Mouse (Mus musculus) liver, embryonic 15.5 days (tissue): Measurements from ENCODE around the gene Ubxn6. TPM values are rescaled to one million over a fixed set of nuclear protein-coding genes. Genes with fewer than 3 reads are reported as not detected.
"Not testable (repeated sequence)": the region's sequence is repeated elsewhere in the genome, so short reads cannot be mapped to it uniquely, and the experiment has no call there.

ENCODE experiments used
- ATAC-seq: fragments of 200-750 bp; cut with Nextera tagmentation; 2 replicates; pipeline ENCODE4 v1.8.0; 2017; ENCODE audit warnings: moderate number of reproducible peaks, mild to moderate bottlenecking, moderate library complexity; ENCODE audit not compliant: insufficient read depth
- H3K27ac ChIP-seq: fragments of 300-500 bp; sonication (generic); replicated peaks from 2 replicates; pipeline ENCODE4 v1.5.1; 2015; ENCODE audit warnings: mild to moderate bottlenecking, inconsistent platforms
- H3K27me3 ChIP-seq: fragments of 300-500 bp; sonication (generic); 2 replicates; pipeline ENCODE4 v1.6.1; 2015; ENCODE audit warnings: mild to moderate bottlenecking, inconsistent platforms
- H3K36me3 ChIP-seq: fragments of 300-500 bp; sonication (generic); replicated peaks from 2 replicates; pipeline ENCODE4 v1.6.1; 2015; ENCODE audit warnings: moderate library complexity, mild to moderate bottlenecking, inconsistent platforms
- H3K4me1 ChIP-seq: fragments of 300-500 bp; sonication (generic); replicated peaks from 2 replicates; pipeline ENCODE4 v1.6.1; 2015; ENCODE audit warnings: inconsistent platforms
- H3K4me2 ChIP-seq: fragments of 300-500 bp; sonication (generic); 2 replicates; pipeline ENCODE4 v1.6.1; 2015; ENCODE audit warnings: moderate library complexity, mild to moderate bottlenecking, inconsistent platforms
- H3K4me3 ChIP-seq: fragments of 300-500 bp; sonication (generic); replicated peaks from 2 replicates; pipeline ENCODE4 v1.5.1; 2015; ENCODE audit warnings: mild to moderate bottlenecking, inconsistent platforms
- H3K9ac ChIP-seq: fragments of 300-500 bp; sonication (generic); 2 replicates; pipeline ENCODE4 v1.6.1; 2015; ENCODE audit warnings: moderate library complexity, mild to moderate bottlenecking, inconsistent platforms
- H3K9me3 ChIP-seq: fragments of 300-500 bp; sonication (generic); replicated peaks from 2 replicates; pipeline ENCODE4 v1.6.1; 2016; ENCODE audit warnings: inconsistent platforms
- WGBS: fragments of 180-500 bp; shearing (Covaris S2); methylation state at CpG from one replicate; pipeline ENCODE4 v1.1.7; 2015; ENCODE audit warnings: mixed read lengths; ENCODE audit not compliant: insufficient replicate concordance; 5-methylcytosine and 5-hydroxymethylcytosine counted together
- polyA plus RNA-seq: library from polyadenylated mRNA; unstranded; fragments of >200 nt; fragmentation: Nextera tagmentation; extraction: Ambion mirVana; gene quantifications from 2 replicates; pipeline ENCODE4 v1.2.1, GENCODE M21; 2015

Ubxn6 gene
- polyA plus RNA-seq, 1 experiment from 2014 or later = 13.0 TPM

DNA sequence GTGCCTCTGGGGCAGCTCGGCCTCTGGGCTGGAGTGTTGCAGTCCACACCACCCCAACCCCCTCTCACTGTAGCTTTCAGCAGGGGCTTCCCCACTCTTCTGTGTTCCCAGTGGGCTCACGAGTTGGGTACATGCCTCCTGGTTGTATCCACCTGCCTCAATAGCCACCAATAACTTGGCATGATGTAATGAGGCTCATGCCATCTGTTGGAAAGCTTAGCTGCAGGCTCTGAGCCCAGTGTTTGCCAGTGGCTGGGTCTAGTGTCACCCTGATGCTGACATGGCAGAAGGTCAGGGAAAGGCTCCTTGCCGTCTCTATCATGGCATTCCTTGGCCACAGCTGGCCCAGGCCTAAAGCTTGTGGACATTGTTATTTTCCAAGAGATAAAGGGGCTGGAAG, 26.0 kb upstream of the Ubxn6 start:
- 87% methylated on average over 3 of the region's 3 CpGs for WGBS
- H3K9me3 ChIP-seq = no peaks in the 10 kb centered on the region
- no peak overlapping the region for H3K4me3 ChIP-seq
- H3K27ac ChIP-seq = no peak overlapping the region
- no peak overlapping the region for H3K4me2 ChIP-seq
- H3K4me1 ChIP-seq = no peaks in the 10 kb centered on the region
- no peaks in the 10 kb centered on the region for H3K27me3 ChIP-seq
- peaks cover 70% of the 10 kb centered on the region for H3K36me3 ChIP-seq
- ATAC-seq = no peak
- H3K9ac ChIP-seq = no peak overlapping the region

DNA sequence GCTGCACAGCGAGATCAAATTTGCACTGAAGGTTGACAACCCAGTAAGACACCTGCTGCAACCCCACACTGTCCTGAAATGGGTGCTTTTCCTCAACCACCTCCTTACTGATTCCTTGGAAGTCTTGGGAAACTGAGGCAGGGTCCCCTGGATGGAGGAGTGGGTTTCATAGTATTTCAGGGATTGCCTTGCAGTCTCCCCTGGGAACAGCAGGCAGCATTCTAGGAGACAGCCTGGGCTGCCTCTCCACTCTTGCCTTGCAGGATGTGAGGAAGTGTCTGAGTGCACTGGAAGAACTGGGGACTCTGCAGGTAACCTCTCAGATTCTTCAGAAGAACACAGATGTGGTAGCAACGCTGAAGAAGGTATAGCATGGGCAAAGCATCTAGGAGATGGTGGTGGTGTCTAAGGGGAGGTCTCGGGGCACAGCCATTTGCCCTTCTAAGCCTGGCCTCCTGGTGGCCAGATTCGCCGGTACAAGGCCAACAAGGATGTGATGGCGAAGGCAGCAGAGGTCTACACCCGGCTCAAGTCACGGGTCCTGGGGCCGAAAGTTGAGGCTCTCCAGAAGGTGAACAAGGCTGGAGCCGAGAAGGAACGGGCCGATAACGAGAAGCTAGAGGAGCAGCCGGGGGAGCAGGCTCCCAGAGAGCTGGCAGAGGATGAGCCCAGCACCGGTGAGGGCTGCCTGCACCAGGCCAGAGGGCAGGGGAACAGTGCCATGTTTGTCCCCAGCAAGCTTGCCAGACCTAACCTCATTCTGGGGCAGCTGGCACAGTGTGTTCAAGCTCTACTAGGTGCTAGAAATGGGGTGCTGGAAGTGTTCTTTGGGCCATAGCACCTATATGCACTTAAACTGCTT, 24.1 kb upstream of the Ubxn6 start:
- no peak for ATAC-seq
- Histone ChIP-seq H3K27ac (no peak overlapping the region), H3K4me3 (no peak overlapping the region), H3K4me2 (no peak overlapping the region), H3K27me3 (no peaks in the 10 kb centered on the region), H3K4me1 (no peaks in the 10 kb centered on the region), H3K9ac (no peak overlapping the region), H3K36me3 (peaks cover 83% of the 10 kb centered on the region), H3K9me3 (no peaks in the 10 kb centered on the region)
- WGBS = 89% methylated on average over 15 of the region's 15 CpGs

DNA sequence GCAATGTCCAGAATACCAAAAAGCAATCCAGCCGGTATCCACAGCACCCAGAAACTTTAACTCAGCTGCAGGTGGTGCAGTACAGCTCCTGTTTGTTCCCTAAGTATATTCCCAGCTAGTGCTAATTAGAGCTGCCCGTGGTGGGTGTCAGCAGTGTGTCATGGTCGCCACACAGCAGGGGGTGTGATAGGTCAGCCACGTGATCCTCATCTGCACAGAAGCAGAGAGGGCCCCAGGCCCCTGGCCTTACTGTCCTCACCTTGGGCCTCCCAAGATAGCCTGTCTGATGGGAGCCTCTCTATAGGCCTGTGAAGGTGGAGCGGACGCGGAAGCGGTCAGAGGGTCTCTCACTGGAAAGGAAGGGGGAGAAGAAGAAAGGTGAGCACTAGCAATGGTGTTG, 23.4 kb upstream of the Ubxn6 start:
- H3K27ac ChIP-seq = no peak overlapping the region
- H3K4me2 ChIP-seq = no peak overlapping the region
- ATAC-seq = no peak
- H3K4me3 ChIP-seq = no peak overlapping the region
- H3K4me1 ChIP-seq = no peaks in the 10 kb centered on the region
- no peaks in the 10 kb centered on the region for H3K27me3 ChIP-seq
- H3K36me3 ChIP-seq = peaks cover 90% of the 10 kb centered on the region
- no peaks in the 10 kb centered on the region for H3K9me3 ChIP-seq
- H3K9ac ChIP-seq = no peak overlapping the region
- 79% methylated on average over 8 of the region's 8 CpGs for WGBS

DNA sequence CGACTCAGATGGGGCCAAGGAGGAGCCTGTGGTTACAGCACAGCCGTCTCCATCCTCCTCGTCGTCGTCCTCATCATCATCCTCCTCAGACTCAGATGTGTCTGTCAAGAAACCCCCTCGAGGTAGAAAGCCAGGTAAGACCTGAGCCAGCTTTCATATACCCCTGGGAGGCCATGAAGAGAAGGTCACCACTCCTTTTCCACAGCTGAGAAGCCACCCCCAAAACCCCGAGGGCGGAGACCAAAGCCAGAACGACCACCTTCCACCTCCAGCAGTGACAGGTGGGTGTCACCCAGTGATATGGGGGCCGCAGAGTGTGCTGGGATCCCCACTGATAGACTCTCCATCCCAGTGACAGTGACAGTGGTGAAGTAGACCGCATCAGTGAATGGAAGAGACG, 22.1 kb upstream of the Ubxn6 start:
- ATAC-seq = no peak
- no peak overlapping the region for H3K4me2 ChIP-seq
- no peak overlapping the region for H3K4me3 ChIP-seq
- H3K36me3 ChIP-seq = peaks cover 88% of the 10 kb centered on the region
- H3K27me3 ChIP-seq = no peaks in the 10 kb centered on the region
- H3K27ac ChIP-seq = no peak overlapping the region
- no peaks in the 10 kb centered on the region for H3K4me1 ChIP-seq
- H3K9ac ChIP-seq = no peak overlapping the region
- H3K9me3 ChIP-seq = no peaks in the 10 kb centered on the region
- 79% methylated on average over 12 of the region's 12 CpGs for WGBS

DNA sequence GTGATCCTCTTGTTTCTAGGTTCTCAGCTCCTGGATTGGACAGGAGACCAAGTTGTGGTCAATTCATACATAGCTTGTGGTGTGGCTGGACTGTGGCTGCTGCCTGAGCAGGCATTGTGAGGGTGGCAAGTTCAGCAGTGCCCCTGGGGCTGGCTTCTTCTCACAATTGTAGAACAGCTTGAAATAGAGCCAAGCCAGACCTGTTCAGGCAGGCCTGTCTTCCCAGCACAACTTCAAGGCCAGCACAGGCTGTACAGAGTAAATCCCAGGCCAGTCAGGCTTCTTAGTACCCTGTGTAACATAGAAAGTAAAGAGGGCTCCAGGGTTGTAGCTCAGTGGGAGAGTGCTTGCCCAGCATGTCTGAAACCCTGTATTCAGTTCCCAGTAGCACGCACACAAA, 18.0 kb upstream of the Ubxn6 start:
- Histone ChIP-seq H3K4me3 (no peak overlapping the region), H3K4me2 (no peak overlapping the region), H3K4me1 (no peaks in the 10 kb centered on the region), H3K27me3 (no peaks in the 10 kb centered on the region), H3K36me3 (peaks cover 60% of the 10 kb centered on the region), H3K27ac (no peak overlapping the region), H3K9me3 (no peaks in the 10 kb centered on the region), H3K9ac (no peak overlapping the region)
- WGBS = 68% methylated on average over 1 of the region's 1 CpGs
- no peak for ATAC-seq

DNA sequence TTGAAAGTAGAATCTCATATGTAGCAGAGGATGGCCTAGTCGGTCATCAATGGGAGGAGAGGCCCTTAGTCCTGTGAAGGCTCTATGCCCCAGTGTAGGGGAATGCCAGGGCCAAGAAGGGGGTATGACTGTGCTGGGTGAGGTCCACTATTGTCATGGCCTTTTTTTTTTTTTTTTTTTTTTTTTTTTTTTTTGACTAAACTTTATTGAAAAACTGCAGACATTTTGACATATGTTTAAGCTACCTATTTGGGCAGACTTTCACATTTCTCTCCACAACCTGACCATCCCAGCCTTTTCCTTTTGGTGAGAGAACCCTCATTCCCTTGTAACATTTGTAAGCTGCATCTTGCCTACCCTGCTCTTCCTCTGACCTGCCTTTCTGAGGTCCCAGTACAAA, 17.5 kb upstream of the Ubxn6 start:
- Histone ChIP-seq H3K36me3 (peaks cover 59% of the 10 kb centered on the region), H3K4me1 (no peaks in the 10 kb centered on the region), H3K9me3 (no peaks in the 10 kb centered on the region), H3K27ac (no peak overlapping the region), H3K4me2 (no peak overlapping the region), H3K4me3 (no peak overlapping the region), H3K9ac (no peak overlapping the region), H3K27me3 (no peaks in the 10 kb centered on the region)
- 64% methylated on average over 1 of the region's 1 CpGs for whole genome bisulfite sequencing
- ATAC-seq = no peak

DNA sequence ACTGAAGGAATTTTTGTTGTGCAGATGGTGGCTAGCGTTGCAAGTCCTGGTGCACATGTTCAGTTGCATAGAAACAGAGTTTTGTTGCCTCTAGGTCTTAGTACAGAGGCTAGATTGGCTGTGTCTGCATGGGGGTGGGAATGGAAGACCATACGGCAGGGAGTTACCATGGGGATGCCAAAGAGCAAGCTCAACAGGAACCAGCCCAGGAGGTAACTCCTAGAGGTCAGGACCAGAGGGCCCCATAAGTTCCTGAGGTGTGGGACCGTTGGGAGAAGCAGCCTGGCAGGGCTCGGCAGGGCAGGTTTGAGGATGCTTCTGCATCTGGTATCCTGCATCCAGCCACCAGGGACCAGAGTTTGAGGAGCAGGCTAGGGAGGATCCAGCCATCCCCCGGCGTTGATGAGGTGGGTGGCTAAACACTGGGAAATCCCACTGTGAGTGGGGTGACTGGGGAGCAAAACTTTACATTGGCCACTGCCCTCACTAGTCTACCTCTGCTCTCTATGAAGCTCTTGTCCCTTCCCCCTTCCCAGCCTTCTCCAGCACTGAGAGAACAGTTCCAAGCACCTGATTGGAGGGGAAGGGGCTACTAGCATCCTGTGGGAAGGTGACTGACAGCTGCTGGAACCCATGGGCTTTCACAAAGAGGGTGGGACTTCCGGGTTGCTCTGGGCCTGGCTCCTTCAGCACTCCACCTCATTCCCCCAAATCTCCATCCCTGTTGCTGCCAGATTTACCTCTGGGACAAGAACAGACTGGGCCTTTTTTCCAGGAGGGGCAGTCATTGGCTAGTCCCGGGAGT, 6.2 kb upstream of the Ubxn6 start:
- Histone ChIP-seq H3K27ac (0 out of 2 replicates have a peak overlapping the region, but pooled peaks have one; percentile 7), H3K27me3 (no peaks in the 10 kb centered on the region), H3K4me1 (peaks cover 39% of the 10 kb centered on the region), H3K9me3 (no peaks in the 10 kb centered on the region), H3K4me3 (peak overlapping the region; percentile 81), H3K4me2 (peak overlapping the region; percentile 99), H3K36me3 (peaks cover 20% of the 10 kb centered on the region), H3K9ac (peak overlapping the region; percentile 91)
- ATAC-seq = no peak
- WGBS = 17% methylated on average over 8 of the region's 8 CpGs

DNA sequence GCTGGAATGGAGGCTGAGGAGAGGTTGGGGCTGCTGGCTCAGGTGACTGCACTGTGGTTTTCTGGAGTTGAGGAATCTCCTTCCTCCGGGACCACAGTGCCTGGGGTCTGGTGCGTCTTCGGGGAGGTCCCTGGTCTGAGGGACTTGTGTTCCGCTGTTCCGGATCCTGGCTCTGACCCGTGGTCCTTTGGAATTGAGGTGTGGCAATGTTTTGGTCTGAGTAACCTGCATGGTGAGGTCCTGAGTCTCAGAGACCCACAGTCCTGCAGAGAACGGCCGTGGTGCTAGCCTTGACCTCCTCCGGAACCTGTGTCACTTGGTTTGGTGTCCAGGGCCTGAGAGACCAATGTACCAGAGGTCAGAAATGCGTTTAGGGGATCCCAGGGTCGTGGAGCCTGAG, 5.1 kb upstream of the Ubxn6 start:
- no peaks in the 10 kb centered on the region for H3K9me3 ChIP-seq
- ATAC-seq = no peak
- H3K9ac ChIP-seq = peak overlapping the region; percentile 91
- peaks cover 49% of the 10 kb centered on the region for H3K4me1 ChIP-seq
- WGBS = under 1% methylated on average over 11 of the region's 11 CpGs
- no peaks in the 10 kb centered on the region for H3K27me3 ChIP-seq
- H3K4me3 ChIP-seq = peak overlapping the region; percentile 81
- H3K36me3 ChIP-seq = peaks cover 20% of the 10 kb centered on the region
- peak overlapping the region; percentile 99 for H3K4me2 ChIP-seq
- peak overlapping the region; percentile 82 for H3K27ac ChIP-seq

DNA sequence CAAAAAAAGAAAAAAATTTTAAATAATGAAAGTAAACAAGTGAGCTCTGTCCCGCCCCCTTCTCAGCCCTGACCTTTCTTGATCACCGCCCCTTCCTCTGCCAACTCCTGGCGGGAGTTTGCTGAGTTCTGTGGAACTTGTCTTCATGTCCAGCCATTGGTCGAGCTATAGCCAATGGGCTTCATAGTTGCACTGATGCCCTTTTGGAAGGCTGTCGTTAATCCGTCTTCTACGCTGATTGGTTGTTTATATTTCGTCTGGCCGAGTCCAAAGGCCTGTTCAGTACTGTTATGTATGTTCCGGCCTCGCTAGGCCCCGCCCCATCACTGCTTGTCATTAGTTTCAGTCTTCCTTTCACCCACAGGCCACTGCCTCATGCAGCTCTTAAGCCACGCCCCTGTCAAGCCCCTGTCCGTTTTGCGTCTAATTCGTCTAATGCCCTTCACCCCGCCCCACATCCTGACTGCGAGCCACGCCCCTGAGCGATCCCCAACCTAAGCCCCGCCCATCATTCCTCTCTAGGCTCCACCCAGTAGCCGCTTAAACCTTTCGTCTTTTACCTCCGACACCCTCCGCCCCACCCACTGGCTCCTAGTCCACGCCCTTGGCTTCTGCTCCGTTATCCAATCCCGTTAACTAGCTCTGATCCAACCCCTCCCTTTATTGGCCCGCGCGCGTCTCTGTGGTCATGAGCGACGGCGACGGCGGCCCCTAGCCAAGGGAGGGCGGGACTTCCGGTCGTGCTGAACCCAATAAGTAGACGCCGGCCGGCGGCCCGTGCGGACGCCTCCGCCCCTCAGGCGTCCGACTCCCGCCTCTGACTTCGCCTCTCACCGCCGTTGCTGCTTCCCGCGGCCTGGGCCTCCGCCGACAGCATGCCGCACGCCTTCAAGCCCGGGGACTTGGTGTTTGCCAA, 4.3 kb upstream of the Ubxn6 start, which contains the start of gene Hdgfl2:
TSS of gene Hdgfl2 (plus strand) at position 755 of the 916 bp plus-strand sequence.
- Histone ChIP-seq H3K9me3 (no peaks in the 10 kb centered on the region), H3K4me3 (peak within 1 kb of the TSS; percentile 81), H3K4me2 (peak within 1 kb of the TSS; percentile 99), H3K27ac (peak within 1 kb of the TSS; percentile 84), H3K4me1 (peaks cover 55% of the 10 kb centered on the region), H3K9ac (peak within 1 kb of the TSS; percentile 91), H3K36me3 (peaks cover 20% of the 10 kb centered on the region), H3K27me3 (no peaks in the 10 kb centered on the region)
- ATAC-seq = peak; percentile 90
- WGBS = under 1% methylated on average over 61 of the region's 61 CpGs

DNA sequence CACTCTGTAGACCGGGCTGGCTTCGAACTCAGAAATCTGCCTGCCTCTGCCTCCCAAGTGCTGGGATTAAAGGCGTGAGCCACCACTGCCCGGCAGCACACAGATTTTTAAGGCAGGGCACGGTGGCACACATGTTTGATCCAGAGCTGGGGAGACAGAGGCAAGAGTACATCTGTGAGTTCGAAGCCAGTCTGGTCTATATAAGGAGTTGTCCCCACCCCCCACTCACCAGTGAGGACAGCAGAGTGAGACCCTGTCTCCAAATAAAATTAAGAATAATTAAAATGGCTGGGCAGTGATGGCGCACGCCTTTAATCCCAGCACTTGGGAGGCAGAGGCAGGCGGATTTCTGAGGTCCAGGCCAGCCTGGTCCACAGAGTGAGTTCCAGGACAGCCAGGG, 3.5 kb upstream of the Ubxn6 start:
- H3K9me3 ChIP-seq, ATAC-seq, H3K27me3 ChIP-seq, H3K9ac ChIP-seq: not testable (repeated sequence)
- H3K4me2 ChIP-seq = peak overlapping the region; percentile 99
- peak overlapping the region; percentile 81 for H3K4me3 ChIP-seq
- peaks cover 15% of the 10 kb centered on the region for H3K36me3 ChIP-seq
- peak overlapping the region; percentile 84 for H3K27ac ChIP-seq
- H3K4me1 ChIP-seq = peaks cover 62% of the 10 kb centered on the region
- WGBS = 55% methylated on average over 9 of the region's 9 CpGs
